Mouse (Mus musculus) heart, postnatal 10 days (tissue): ENCODE measurements around the gene Cltc. TPM values are rescaled to one million over a fixed set of nuclear protein-coding genes. Genes with fewer than 3 reads are reported as not detected.
"Not testable (repeated sequence)": the region's sequence is repeated elsewhere in the genome, so short reads cannot be mapped to it uniquely, and the experiment has no call there.

Experiments used
- DNase-seq, 2 experiments: peaks; one replicate each; pipeline ENCODE4 v3.0.0; 2021
- intact Hi-C: fragments of 180-260 bp; cut with DNase I; formaldehyde crosslinking; loops from one replicate; pipeline ENCODE4 v1.15.1; 2025
- total RNA-seq, 2 experiments: library from RNA; stranded (reverse); gene quantifications; 2 replicates each; pipeline ENCODE4 v1.2.3; 2021

The Cltc gene
- total RNA-seq, 2 experiments from 2014 or later, result 210 to 211 TPM

- intact Hi-C loops, result no loop called here
- no peak for DNase-seq
Observed at GRCm38 (mm10) chr11:86741505-86741904, 15.9 kb downstream of the Cltc start.

DNA sequence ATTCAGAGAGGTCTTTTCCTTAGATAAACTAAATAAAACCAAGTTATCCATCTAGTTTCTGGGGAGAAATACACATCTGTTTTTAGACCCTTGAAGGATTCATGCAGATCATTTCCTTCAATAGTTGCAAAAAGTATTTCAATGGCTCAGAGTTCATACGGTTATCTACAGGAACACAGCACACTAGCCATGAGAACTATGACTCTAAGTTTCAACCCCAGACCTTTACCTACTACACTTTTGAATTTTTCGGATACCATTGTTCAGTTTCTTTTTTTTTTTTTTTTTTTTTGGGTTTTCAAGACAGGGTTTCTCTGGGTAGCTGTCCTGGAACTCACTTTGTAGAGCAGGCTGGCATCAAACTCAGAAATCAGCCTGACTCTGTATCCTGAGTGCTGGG is 17.9 kb downstream of the Cltc start:
- intact Hi-C loops, result no loop called here
- no peak for DNase-seq

DNA sequence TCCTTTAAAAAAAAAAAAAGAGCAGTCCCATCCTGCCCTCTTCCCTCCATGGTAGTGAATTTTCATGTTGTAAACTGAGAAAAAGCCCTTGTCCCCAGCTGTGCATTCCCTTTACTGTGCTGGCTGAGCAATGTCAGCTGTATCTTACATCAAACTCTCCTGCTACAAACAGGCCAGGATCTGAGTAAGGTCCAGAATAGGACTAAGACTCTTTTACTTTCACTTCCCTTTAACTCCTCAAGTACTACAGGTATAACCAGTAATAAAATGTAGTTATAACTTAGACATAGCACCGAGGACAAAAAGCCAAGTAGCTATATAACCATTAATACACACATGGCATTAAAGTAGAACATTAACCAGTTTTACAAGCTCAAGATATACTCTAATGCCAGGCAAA is 18.4 kb downstream of the Cltc start:
- DNase-seq, result no peak
- intact Hi-C loops, result no loop called here

DNA sequence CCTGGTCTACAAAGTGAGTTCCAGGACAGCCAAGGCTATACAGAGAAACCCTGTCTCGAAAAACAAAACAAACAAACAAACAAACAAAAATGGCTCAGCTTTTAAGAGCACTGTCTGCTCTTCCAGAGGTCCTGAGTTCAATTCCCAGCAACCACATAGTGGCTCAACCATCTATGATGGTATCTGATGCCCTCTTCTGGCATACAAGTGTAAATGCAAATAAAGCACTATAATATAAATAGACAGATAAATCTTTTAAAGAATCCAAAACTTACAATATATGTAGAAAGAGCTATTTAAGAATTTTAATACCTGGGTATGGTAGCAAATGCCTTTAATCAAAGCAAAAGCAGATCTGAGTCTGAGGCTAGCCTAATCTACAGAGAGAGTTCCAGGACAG is 19.1 kb downstream of the Cltc start:
- intact Hi-C loops, DNase-seq: not testable (repeated sequence)

- intact Hi-C loops, result no loop called here
- no peak for DNase-seq
Observed at GRCm38 (mm10) chr11:86737301-86738000, 19.9 kb downstream of the Cltc start.

GRCm38 (mm10) chr11:86734993-86735392 is 22.4 kb downstream of the Cltc start:
- DNase-seq, result no peak
- intact Hi-C loops, result no loop called here

GRCm38 (mm10) chr11:86734241-86734939 is 23.0 kb downstream of the Cltc start:
- intact Hi-C loops, result no loop called here
- DNase-seq, result no peak

- intact Hi-C loops, result no loop called here
- peak; percentile 32 to 47 for DNase-seq
Observed at GRCm38 (mm10) chr11:86731443-86731842, 25.9 kb downstream of the Cltc start.

DNA sequence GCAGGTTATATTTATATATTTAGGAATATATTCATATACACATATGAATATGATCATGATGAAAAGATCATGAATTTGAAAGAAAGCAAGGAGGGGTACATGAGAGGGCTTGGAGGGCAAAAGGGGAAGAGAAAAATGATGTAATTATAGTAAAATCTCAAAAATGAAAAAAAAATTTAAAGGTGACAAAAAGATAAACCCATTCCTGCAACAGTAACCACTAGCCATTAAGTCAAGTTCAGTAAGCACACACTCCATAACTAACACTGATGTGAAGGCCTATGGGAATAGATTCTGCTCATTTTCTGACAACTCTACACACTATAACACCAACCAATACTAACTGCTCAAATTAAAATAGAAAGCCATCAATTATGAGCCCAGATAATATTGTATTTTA is 31.8 kb downstream of the Cltc start:
- no peak for DNase-seq
- intact Hi-C loops, result no loop called here

DNA sequence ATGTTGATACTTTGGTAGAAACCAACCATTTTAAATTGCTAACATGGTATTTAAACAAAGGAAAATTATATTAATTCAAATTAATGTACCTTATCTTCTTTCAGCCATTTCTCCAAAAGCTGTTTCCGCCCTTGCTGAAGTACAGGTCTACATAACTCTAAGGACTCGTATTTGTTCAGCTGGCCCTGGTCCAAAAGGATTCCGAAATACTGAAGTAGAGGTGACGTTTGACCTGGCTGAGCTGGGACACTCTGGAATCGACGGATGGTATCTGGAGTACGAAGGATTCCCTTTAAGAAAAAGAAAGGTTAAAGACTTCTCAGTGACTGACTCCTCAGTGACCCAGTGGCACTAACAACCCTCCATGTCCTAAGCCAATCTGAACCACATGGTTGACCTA is 32.4 kb downstream of the Cltc start:
- intact Hi-C loops, result no loop called here

GRCm38 (mm10) chr11:86724004-86724403 is 33.4 kb downstream of the Cltc start:
- no peak for DNase-seq
- intact Hi-C loops, result no loop called here

More for the DNA sequence above, 32.4 kb downstream of the Cltc start:
- no peak for DNase-seq

GRCm38 (mm10) chr11:86719390-86719789 is 38.0 kb downstream of the Cltc start:
- DNase-seq, result no peak
- intact Hi-C loops, result no loop called here

GRCm38 (mm10) chr11:86718369-86718768 is 39.0 kb downstream of the Cltc start:
- intact Hi-C loops, result no loop called here
- DNase-seq, result no peak

DNA sequence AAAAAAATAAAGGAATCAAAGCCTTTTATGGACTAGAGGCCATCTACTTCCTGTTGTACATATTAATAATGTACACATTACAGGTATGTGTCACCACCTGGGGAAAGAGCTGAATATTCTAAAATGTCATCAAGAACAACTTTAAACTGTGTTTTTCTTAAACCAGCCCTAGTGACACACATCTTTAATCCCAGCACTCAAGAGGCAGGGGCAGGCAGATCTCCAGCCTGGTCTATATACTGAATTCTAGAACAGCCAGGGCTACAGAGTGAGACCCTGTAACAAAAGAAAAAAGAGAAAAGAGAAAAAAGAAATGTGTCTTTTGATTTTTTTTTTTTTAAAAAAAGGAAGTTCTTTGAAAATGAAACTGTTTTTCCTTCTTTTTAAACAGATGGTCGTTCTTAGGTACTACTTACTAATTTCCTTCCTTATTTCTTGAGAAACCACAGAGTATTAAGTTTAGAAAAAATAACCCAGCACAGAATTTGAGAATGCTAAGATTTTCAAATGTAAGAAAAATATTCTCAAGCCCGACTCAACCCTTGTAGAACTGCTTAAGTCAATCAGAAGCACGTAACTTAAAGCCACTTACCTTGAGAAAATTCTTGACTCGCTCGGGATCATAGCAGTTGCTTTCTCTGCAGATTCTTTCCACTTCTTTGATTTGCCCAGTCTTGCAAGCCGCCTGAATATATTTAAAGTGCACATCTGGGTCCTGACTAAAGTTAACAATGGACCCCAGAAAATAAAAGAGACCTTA is 39.9 kb downstream of the Cltc start:
- intact Hi-C loops, result no loop called here
- DNase-seq, result no peak

GRCm38 (mm10) chr11:86714606-86715005 is 42.8 kb downstream of the Cltc start:
- DNase-seq, result no peak
- intact Hi-C loops, result no loop called here

DNA sequence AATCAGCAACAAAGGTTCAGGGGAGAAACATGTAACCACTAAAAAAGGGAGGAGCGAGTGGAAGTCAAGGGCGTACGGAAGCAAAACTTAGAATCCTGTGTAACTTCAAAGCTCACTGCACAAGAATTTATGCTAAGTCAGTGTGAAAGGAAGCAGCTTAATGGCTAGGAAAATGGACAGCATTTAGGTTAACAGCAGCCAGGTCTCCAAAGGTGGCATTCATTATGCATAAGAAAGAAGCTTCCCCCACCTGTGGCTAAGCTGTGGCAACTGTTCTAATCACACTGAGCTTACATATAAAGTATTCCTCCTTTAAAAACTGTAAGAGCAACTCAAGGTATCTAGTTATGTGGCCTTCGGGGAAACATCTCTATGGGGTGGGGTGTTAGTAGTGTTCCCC is 56.2 kb downstream of the Cltc start:
- DNase-seq, result no peak
- intact Hi-C loops, result no loop called here

DNA sequence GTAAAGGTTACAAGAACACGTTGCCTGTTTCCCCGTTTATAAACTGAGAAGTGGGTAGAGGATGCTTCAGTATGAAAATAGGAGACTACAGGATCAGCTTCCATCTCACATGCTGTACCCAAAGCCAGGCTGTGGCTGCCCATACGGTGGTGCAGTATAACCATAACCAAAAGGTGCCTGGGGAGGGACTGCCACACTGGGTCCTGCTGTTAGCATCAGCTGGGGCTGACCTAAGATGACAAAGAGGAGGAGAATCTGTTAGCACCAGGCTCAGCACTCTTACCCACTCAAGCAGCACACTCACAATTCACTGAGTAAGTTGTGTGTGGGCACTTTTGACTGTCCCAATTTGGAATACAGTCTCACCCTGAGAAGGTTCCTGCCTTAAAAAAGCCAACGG is 61.9 kb downstream of the Cltc start:
- no peak for DNase-seq
- intact Hi-C loops, result no loop called here

DNA sequence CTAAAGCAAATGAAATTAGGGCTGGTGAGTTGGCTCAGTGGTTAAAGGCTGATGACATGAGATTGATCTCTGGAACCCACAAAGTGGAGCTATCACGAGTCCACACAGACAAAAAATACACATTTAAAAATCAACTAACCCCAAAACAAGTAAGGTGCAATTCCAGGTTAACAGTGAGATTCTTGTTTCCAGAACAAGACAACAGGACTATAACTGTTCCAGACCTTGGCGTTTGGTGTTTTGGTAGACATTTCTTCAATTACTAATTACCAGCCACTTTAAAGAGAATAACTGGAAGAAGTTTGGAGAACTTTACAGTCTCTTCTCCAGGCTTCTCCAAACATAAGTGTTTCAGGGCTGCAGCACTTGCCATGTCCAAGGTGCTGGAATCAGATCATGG is 64.8 kb downstream of the Cltc start:
- DNase-seq, result no peak
- intact Hi-C loops, result no loop called here

DNA sequence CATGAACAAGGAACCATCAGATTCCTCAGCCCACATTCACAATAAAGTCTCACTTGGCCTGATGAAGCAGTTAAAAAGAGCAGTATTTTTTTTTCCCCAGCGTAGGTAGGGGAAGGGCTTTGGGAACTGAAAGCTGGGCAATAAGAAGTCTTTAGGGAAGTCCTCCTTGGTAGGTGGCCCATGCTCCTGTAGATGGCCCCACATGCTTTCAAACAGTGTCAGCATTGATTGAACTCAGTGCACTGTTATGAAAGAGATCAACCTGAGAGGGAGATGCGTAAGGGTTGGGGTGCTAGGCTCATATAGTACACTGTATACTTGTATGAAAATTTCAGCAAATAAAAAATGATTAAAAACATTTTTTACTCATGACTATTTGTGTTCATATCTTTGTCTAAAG is 65.4 kb downstream of the Cltc start:
- intact Hi-C loops, result no loop called here
- DNase-seq, result no peak

DNA sequence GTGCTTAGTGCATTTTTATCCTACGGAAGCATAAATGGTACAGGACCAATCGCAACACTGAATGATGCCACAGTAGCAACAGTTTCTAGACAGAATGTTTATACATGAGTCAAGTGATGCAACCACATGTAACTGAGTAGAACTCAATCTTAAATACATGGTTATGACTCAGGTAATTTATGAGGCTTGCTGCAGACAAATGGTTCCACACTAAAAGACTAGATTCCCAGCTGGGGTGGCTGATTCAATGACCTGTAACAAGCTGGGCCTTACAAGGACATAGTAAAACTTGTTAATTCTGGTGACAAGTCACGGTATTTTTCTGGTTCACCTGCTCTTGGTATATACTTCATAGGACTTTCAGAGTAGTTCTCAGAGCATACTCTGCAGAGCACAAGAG is 65.9 kb downstream of the Cltc start:
- DNase-seq, result no peak
- intact Hi-C loops, result no loop called here

DNA sequence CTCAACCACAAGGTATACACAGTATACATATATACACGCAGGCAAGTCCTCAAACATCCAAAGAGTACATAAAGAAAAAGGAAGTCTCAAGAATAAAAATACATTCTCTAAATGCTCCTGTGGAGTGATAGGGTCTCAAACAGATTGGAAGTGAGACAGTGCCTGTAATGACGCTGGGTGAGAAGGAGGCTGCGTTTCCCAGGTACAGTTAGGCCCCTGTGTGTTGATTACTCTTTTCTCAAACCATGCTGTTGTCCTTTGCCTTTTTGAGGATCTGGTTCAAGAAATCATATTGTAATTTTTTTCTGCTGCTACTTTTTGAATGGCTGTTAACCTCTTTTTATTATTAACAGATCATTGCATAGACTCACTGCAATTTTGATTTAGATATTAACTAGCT is 67.0 kb downstream of the Cltc start:
- DNase-seq, result no peak
- intact Hi-C loops, result no loop called here

DNA sequence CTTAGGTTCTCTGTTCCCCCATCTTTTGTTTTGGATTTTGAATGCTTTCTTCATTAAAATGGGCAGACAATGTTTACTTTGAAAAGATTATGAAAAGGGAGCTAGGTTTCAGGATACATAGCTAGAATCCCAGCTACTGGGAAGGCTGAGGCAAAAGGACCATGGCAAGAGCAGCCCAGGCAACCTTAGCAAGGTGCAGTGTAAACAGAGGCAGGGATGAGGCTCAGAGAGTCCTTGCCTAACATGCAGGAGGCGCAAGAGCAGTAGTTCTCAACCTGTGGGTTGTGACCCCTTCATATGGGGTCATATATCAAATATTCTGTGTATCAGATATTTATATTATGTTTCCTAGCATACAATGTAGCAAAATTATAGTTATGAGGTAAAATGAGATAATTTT is 72.0 kb downstream of the Cltc start:
- no peak for DNase-seq
- intact Hi-C loops, result no loop called here
